Comparison of ENCODE assay signal across 8 mouse cellular contexts in genomic region chr15:97373203-97374084, GRCm38 (mm10).
DNase-seq lines count a peak whose midpoint lies in the region; ATAC-seq and TF ChIP-seq lines count a peak whose summit lies in the region.

No protein-coding gene starts in this region.

- no peaks in the 10 kb centered on the region for H3K36me3 ChIP-seq in ES-Bruce4 (ENCODE audit: control insufficient read depth, insufficient read depth, low read length, poor library complexity, severe bottlenecking)
- H3K36me3 ChIP-seq in heart, embryonic 16.5 days (ENCODE audit: control insufficient read depth, insufficient read depth), result no peaks in the 10 kb centered on the region
- no peaks in the 10 kb centered on the region for H3K36me3 ChIP-seq in limb, embryonic 14.5 days (ENCODE audit: control insufficient read depth, insufficient read depth, low read length)
- no peaks in the 10 kb centered on the region for H3K36me3 ChIP-seq in midbrain, embryonic 14.5 days (ENCODE audit: control insufficient read depth, insufficient read depth, low read length)

- no peaks in the 10 kb centered on the region for H3K27me3 ChIP-seq in ES-Bruce4 (ENCODE audit: control insufficient read depth, insufficient read depth, low read length, poor library complexity, severe bottlenecking)
- 0 out of 2 replicates have a peak, but pooled peaks cover 2% of the 10 kb centered on the region for H3K27me3 ChIP-seq in heart, embryonic 16.5 days (ENCODE audit: control insufficient read depth, insufficient read depth, low read length)
- H3K27me3 ChIP-seq in limb, embryonic 14.5 days (ENCODE audit: control insufficient read depth, insufficient read depth, low read length), result no peaks in the 10 kb centered on the region
- no peaks in the 10 kb centered on the region; the same call in 1 of the 2 replicates for H3K27me3 ChIP-seq in midbrain, embryonic 14.5 days (ENCODE audit: control insufficient read depth, insufficient read depth, low read length)

- H3K4me2 ChIP-seq in heart, embryonic 16.5 days (ENCODE audit: low read depth, low read length), result peak overlapping the region; percentile 68
- H3K4me2 ChIP-seq in limb, embryonic 14.5 days (replicated peaks; ENCODE audit: low read depth, low read length, severe bottlenecking), result peak overlapping the region; percentile 39
- peak overlapping the region; percentile 47 for H3K4me2 ChIP-seq in midbrain, embryonic 14.5 days (ENCODE audit: low read length)

- no peaks in the 10 kb centered on the region for H3K9me3 ChIP-seq in ES-Bruce4 (replicated peaks; ENCODE audit: control insufficient read depth, insufficient read depth, low read length, poor library complexity, severe bottlenecking)
- H3K9me3 ChIP-seq in heart, embryonic 16.5 days (replicated peaks; ENCODE audit: control insufficient read depth, low read length), result no peaks in the 10 kb centered on the region
- no peaks in the 10 kb centered on the region for H3K9me3 ChIP-seq in limb, embryonic 14.5 days (ENCODE audit: control insufficient read depth, low read length)
- no peaks in the 10 kb centered on the region for H3K9me3 ChIP-seq in midbrain, embryonic 14.5 days (ENCODE audit: control insufficient read depth, low read length)

- 13% methylated on average over 23 of the region's 25 CpGs for WGBS in heart, embryonic 16.5 days
- WGBS in limb, embryonic 14.5 days, result 11% methylated on average over 24 of the region's 25 CpGs
- 17% methylated on average over 24 of the region's 25 CpGs for WGBS in midbrain, embryonic 14.5 days

- peak overlapping the region; percentile 87 for H3K9ac ChIP-seq in ES-Bruce4 (ENCODE audit: low read depth, poor library complexity, severe bottlenecking)
- H3K9ac ChIP-seq in heart, embryonic 16.5 days (ENCODE audit: low read length), result peak overlapping the region; percentile 43
- peak overlapping the region; percentile 14; the same call in 1 of the 2 replicates for H3K9ac ChIP-seq in limb, embryonic 14.5 days (ENCODE audit: low read depth, low read length, severe bottlenecking)
- H3K9ac ChIP-seq in midbrain, embryonic 14.5 days (replicated peaks; ENCODE audit: low read length), result peak overlapping the region; percentile 27; the same call in 1 of the 2 replicates

- H3K4me1 ChIP-seq in ES-Bruce4 (ENCODE audit: control insufficient read depth, insufficient read depth, low read length), result peaks cover 1% of the 10 kb centered on the region
- peaks cover 10% of the 10 kb centered on the region for H3K4me1 ChIP-seq in heart, embryonic 16.5 days (ENCODE audit: control insufficient read depth, insufficient read depth, low read length)
- no peaks in the 10 kb centered on the region for H3K4me1 ChIP-seq in limb, embryonic 14.5 days (ENCODE audit: control insufficient read depth, insufficient read depth, low read length)
- peaks cover 4% of the 10 kb centered on the region for H3K4me1 ChIP-seq in midbrain, embryonic 14.5 days (ENCODE audit: control insufficient read depth, insufficient read depth, low read length)

- TF ChIP-seq POLR2A in ES-Bruce4 (IDR thresholded peaks at IDR 0.05; ENCODE audit: insufficient read depth, low read length), result no peak
- TF ChIP-seq POLR2A in limb, embryonic 14.5 days (IDR thresholded peaks at IDR 0.05; ENCODE audit: borderline replicate concordance, extremely low read depth, insufficient read depth, insufficient read length), result no peak

- H3K4me3 ChIP-seq in ES-Bruce4 (ENCODE audit: low read depth, low read length), result peak overlapping the region; percentile 63
- peak overlapping the region; percentile 36 for H3K4me3 ChIP-seq in heart, embryonic 16.5 days (ENCODE audit: low read length)
- no peak overlapping the region for H3K4me3 ChIP-seq in limb, embryonic 14.5 days (replicated peaks; ENCODE audit: low read length)
- no peak overlapping the region for H3K4me3 ChIP-seq in midbrain, embryonic 14.5 days (replicated peaks; ENCODE audit: low read depth, low read length)

- peak; percentile 63 for DNase-seq in c-Kit-positive CD71-negative TER-119-negative erythroid progenitor cells, embryonic 14.5 days (ENCODE audit: low read depth)
- no peak for DNase-seq in limb, embryonic 14.5 days (ENCODE audit: low spot score)
- no peak for DNase-seq in midbrain, embryonic 14.5 days
- DNase-seq in thymus, postnatal 14 days, result peak; percentile 70
- DNase-seq in gastrocnemius, adult 8-10 months (ENCODE audit: low spot score in 2 of 2), result no peak
- no peak for DNase-seq in layer of hippocampus, adult 8-10 months (ENCODE audit: low spot score in 2 of 2)

- TF ChIP-seq EP300 in ES-Bruce4 (IDR thresholded peaks at IDR 0.05; ENCODE audit: insufficient read depth, low read depth, low read length), result 0 out of 2 replicates have a peak, but pooled peaks have one; percentile 32

- TF ChIP-seq CTCF in ES-Bruce4 (IDR thresholded peaks at IDR 0.05; ENCODE audit: low read depth, low read length), result no peak

- H3K27ac ChIP-seq in ES-Bruce4 (ENCODE audit: insufficient read depth, low read length), result peak overlapping the region; percentile 98
- peak overlapping the region; percentile 51 for H3K27ac ChIP-seq in heart, embryonic 16.5 days (ENCODE audit: low read length)
- no peak overlapping the region for H3K27ac ChIP-seq in limb, embryonic 14.5 days (replicated peaks; ENCODE audit: low read depth, low read length)
- no peak overlapping the region for H3K27ac ChIP-seq in midbrain, embryonic 14.5 days (replicated peaks; ENCODE audit: low read depth, low read length)

- ATAC-seq in heart, embryonic 16.5 days (replicated peaks; ENCODE audit: extremely low read depth, insufficient read depth, low FRiP score), result no peak
- no peak for ATAC-seq in limb, embryonic 14.5 days (ENCODE audit: low FRiP score, low read depth)
- no peak for ATAC-seq in midbrain, embryonic 14.5 days (ENCODE audit: low FRiP score, low TSS enrichment)

Comparison
In these comparisons a context has a peak if more than half of its experiments do, and no peak if none do; other contexts are left out.
1. H3K27ac ChIP-seq: peak in ES-Bruce4 (single experiment) and heart, embryonic 16.5 days (single experiment); none in limb, embryonic 14.5 days (single experiment) and midbrain, embryonic 14.5 days (single experiment).
2. H3K4me3 ChIP-seq: peak in ES-Bruce4 (single experiment) and heart, embryonic 16.5 days (single experiment); none in limb, embryonic 14.5 days (single experiment) and midbrain, embryonic 14.5 days (single experiment).
3. H3K9ac ChIP-seq: peak in every context shown above with its lines; median percentile 87 in ES-Bruce4; 43 in heart, embryonic 16.5 days; 27 in midbrain, embryonic 14.5 days; 14 in limb, embryonic 14.5 days.
4. DNase-seq: peak in c-Kit-positive CD71-negative TER-119-negative erythroid progenitor cells, embryonic 14.5 days (single experiment) and thymus, postnatal 14 days (single experiment); none in limb, embryonic 14.5 days (single experiment), midbrain, embryonic 14.5 days (single experiment), gastrocnemius, adult 8-10 months (0 of 2) and layer of hippocampus, adult 8-10 months (0 of 2).
5. Peak in every context shown above with its lines, with median percentiles within 50 percentile points of each other: H3K4me2 ChIP-seq.